Mouse (Mus musculus) kidney, postnatal 36 days (tissue): ENCODE measurements at regions not wholly inside any gene's neighbourhood (a gene's known extent, or its start where the extent isn't known, plus 50 kb on each side); places are given as distances from the start of the nearest gene placed in this dataset.
"Not testable (repeated sequence)": the region's sequence is repeated elsewhere in the genome, so short reads cannot be mapped to it uniquely, and the experiment has no call there.

ENCODE experiments used
- DNase-seq, 2 experiments: peaks; one replicate each; pipeline ENCODE4 v3.0.0; 2021 to 2022; ENCODE audit warnings: mixed read lengths in 2 of 2

DNA sequence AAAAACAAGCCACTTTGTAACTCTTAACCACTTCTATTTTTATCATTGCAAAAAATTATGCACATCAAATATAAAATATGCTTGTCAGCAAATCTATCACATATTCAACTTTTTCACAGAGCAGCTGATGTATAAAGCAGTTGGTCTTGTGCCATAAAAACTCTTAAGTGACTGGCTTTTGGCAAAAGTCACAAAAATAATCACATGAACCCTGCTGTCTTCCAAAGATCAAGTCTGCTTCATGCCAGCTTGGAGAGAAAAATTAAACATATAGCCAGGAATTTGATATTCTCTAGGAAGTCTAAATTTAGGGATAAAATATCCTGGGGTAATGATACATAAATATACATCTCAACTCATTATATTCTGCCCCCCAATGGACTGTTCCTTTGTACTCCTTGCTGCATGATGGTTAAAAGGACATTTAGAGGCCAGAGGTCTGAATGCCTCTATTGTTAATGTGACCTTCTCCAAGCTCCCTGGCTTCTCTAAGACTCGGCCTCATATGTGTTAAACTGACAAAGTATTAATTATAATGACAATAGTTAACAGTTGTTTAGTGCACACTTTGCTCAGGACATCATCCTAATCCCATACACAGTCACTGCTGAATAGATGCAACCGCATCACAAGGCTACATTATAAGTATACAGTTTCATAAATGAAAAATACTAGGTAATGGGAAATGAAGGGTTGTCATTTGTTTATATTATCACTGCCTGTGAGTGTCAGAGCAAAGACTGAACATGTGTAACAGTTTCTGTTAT, 422.9 kb upstream of the Hs3st1 start:
- no peak for DNase-seq

- DNase-seq: no peak
Measured at GRCm38 (mm10) chr5:40136740-40137285, 381.5 kb upstream of the Hs3st1 start.

DNA sequence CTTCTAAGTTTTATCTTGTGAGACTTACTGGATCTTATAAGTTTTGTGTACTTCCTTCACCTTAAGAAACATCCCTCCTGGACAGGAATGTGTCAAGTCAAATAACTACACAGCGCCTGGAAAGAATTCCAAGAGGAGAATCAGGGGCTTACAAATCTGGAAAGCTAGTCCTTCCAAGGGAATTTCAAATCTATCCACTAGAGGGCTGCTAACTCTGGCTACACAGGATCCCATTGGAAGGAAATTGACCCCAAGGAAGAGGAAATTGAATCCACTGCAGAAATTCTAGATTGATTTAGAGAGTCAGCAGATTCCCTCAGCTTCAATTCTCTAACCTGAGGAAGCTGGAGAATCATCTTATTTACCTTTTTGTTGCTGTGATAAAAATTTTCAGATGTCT, 369.1 kb upstream of the Hs3st1 start:
- no peak for DNase-seq

DNA sequence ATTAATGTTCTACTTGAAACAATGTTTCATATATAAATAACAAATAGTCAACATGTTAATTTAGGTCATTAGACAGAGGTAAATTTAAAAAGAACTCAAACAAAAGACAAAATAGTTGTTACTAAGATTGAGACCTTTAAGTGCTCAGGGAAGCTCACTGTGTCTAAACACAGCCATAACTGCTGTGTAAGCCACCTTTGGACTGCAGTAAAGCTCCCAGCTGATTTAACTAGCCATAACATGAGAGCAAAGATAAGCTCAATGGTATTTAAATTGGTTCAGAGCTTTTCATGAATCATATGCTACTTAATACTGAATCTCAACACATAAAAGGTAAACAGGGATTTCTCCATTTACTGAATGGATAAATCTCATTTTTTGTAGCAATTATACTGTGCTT, 361.6 kb upstream of the Hs3st1 start:
- no peak for DNase-seq

DNA sequence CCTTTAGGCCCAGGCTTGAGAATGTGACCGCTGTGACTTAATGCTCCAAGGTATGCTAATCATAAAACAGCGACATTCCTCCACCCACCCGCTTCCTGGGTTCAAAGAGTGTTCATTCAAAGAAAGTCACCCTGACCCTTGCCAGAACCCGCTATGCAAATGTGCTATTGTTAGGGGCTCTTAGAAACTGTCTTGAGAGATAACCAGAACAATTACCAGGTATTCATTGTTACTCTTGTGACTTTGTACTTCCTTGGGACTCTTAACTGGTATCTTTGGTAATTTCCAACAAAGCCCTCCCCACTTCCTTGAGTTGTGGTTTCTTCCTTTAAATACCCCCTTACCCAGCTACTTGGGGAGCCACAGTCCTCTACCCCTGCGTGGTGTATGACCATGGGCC, 334.3 kb upstream of the Hs3st1 start:
- not testable (repeated sequence) for DNase-seq

- DNase-seq: no peak
Measured at GRCm38 (mm10) chr5:40045288-40045687, 290.0 kb upstream of the Hs3st1 start.

DNA sequence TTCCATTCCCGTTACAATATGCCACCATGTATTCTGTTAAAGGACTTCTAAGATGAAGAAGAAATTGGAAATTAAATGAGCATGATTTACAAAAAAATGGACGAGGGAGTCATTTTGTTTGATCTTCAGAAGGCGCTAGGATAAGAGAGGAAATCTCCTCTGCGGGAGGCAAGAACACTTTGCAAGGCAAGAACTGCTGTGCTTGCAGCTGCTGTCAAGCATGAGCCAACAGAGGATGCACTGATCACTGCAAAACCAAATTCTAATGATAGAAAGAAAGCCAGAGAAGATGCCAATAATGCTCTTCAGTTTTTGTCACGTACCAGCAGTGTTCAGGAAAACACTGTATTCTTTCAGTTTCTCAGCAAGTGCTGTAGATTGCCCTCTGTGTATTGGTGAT, 279.2 kb upstream of the Hs3st1 start:
- DNase-seq: no peak

DNA sequence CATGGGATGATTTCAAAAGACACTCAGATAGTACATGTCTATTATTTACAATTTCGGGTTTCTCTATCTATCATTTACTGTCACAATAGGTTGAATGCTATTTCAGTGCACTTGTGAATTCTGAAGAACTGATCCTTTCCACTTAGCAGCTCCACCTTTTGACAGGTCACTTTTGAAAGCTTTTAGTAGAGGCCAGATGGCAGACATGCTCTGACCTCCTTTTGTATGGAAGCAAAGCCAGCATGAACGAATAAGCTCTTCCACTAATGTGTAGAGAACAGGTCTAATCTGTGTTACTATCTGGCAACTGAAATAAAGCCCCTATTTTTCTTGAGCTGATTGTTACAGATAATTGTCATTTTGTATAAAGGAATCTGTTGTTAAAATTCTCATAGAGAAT, 278.4 kb upstream of the Hs3st1 start:
- no peak for DNase-seq

DNA sequence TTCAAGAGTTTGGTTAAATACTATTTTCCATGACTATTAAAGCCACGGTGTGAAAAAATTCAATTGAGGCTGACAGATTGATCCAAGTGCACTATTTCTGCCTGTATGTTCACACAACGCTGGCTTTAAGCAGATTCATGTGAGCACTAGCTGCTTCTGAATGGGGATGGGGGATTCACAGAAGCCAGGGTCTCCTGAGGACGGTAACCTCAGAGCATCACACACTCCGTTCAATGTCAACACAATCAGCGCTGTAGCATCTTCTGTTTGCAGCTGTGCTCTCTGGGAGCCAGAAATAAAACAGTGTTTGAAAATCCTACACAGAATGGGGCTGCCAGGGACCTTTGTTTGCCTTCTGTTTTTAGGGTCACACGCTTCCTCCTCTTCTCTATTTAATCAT, 275.0 kb upstream of the Hs3st1 start:
- DNase-seq: no peak

GRCm38 (mm10) chr5:40015946-40016345, 260.7 kb upstream of the Hs3st1 start:
- DNase-seq: no peak

DNA sequence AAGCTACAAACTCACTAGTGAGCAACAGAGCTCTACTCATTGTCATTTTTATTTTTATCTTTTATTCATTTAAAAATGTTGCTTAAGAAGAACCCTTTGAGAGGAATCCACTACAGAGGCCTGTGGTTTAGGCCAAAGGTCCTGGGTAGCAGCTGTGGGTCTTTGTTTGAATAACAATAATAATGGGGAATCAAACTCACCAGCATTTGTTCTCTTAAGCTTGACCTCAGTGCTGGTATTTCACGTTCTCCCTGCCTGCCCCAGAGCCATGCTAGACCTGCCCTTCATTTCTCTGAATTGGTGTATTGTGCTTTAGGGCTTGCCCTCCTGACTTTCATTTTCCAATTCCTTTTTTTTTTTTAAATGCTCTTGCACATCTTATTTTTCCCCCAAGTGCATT, 232.8 kb upstream of the Hs3st1 start:
- no peak for DNase-seq

DNA sequence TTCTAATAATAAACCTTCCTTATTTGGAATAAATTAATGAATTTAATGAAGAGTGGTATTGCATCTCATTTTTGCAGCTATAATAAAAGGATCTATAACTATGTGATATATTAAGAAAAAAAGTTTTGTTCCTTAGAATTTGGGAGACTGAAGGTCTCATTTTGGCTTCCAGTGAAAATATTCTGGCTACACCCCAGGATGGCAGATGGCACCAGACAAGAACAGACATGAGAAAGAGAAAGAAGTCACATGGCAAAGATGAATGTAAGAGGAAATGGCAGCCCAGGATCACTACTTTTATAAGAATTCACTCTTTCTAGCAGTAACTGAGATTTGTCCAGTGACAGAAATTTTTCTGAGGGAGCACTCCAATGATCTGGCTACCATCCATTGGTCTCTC, 209.1 kb upstream of the Hs3st1 start:
- DNase-seq: no peak

DNA sequence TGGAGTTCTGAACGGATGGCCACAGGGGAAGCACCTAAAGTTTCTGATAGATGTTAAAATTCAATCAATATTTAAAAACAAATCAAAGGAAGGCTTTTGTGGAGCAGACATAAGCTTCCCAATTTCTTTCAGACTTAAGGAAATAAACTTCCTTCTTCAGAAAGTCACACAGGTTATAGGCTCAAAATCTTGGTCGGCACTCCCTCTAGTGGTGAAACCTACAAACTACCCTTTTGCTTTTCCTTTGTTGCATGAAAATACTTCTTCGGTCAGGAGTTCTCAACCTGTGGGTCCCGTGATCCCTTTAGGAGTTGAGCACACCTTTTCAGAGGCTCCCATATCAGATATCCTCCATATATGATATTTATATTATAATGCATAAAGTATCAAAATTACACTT, 205.7 kb upstream of the Hs3st1 start:
- DNase-seq: peak; percentile 13 to 43

DNA sequence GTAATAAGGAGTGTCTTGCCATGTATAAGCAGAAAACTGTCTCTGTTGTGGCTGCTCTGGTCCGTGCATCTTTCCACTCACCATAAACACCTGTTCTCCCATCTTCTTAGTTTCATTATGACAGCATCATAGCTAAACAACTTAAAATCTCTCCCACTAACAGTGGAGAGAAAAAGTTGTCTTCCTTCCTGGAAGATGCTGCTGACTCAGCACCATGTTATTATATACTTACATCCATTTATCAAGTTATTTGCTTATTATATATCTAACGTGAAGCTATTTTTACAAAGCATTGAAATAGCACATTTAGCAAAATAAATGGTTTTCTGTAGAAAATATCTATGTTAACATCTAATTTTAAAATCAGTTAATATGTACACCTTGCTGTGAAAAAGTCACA, 180.3 kb upstream of the Hs3st1 start:
- no peak for DNase-seq

GRCm38 (mm10) chr5:39931890-39932289, 176.6 kb upstream of the Hs3st1 start:
- no peak for DNase-seq

DNA sequence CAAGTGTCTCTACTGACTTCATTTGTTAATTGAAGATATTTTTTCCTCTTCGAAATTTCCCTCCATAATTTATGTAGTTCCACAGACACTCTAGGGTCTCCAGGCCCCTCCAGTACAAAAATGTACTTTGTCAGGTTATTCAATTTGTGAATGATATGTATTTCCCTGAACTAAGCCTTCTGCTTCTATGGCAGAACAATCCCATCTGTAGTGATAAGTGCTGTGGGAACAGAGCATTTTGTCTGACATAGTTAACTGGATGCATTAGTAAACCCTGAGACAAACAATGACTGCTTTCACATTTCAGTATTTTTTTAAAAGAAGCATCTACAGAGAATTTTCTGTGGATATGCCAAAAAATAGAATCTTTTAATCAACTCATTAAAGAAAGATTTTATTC, 154.1 kb upstream of the Hs3st1 start:
- DNase-seq: no peak

DNA sequence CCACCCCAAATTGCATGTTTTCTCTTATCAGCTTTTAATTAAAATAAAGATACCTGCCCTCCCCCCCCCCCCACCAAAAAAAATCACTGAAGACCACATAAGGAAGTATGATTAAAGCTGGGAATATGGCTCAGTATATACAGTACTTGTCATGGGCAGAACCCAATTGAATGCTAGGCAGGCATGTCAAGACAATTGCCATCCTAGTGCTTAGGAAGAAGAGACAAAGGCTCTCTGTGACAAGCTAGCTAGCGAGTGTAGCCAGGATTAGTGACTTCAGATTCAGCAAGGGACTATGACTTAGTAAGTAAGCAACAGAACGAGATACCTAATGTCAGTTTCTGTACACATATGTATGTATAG, 116.4 kb upstream of the Hs3st1 start:
- DNase-seq: no peak

DNA sequence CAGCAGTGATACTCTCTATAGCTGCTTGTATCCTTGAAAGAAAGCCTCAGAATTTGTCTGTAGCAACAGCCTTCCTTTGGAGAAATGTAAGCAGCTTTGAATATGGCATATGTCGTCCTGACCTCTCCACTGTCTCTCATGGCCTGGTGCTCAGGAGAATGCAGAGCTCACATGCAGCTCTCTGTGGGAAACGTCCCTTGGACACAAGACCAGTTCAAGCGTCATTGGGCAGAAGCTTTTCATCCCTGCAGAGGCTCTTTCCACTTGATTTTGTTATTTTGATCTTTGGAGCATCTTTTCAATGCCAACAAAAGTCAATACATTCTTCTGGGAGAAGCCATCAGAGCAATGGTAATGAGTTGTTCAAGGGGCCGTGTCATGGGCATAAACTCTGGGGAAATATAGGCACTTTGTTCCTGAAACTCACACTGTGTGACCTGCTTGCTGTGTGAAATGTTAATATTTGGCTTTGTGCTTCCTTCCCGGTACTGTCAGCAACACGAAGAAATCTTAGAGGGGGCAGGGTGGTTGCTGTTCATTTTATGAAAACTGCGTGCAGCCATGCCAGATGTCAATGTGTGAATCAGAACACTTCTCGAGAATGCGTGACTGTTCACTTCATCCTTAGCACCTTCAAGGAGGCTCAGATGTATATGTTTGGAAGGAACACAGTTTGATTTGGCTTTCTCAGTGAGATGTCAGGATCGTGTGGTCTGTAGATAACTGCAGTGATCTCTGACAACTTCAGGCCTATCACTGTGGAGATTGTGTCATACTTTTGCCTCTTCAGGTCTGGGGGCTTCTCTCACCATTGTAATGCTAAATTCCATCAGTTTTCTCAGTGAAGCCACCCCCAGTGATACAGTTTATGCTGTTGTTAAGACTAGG, 115.8 kb upstream of the Hs3st1 start:
- DNase-seq: no peak

DNA sequence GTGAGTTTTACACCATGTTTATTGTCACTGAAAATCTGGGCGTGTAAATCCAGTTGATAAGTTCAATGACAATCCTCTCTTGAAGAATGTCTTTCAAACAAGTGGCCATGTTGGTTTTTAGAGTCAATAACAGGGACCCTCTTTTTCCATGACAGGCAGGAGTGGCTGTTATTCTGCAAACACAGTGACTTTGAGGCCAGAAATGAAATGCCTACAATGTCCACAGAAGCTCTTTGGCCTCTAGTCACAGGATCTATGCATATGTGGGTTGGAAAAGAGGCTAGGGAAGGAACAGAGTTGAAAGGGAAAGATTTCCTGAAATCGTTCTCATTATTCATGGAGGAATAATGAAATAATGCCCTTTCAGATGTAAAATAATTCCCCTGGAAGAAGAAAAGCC, 101.9 kb upstream of the Hs3st1 start:
- no peak for DNase-seq

DNA sequence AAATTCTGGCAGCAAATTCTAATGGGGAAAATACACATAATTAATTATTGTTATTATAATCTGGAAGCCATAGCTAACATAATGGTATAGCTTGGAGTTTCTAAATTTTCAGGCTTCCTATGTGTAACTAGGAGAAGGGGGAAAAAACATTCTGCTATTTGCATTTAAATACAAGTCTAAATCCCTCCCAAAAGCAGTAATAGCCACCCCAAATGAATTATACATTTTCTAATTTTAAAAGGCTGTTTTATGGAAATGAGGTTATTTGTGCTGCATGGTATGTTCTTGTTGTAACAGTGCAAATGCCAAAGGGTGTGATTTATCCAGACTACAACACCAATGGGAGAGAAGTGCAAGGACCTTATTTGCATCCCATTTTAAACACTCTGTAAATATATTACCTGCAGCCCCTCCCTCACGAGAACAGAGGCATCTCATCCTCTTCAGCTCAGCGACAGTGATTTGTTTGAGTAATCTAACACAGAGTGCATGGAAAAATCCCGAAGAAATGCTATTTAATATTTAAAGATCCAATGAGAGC, 101.4 kb upstream of the Hs3st1 start:
- no peak for DNase-seq

DNA sequence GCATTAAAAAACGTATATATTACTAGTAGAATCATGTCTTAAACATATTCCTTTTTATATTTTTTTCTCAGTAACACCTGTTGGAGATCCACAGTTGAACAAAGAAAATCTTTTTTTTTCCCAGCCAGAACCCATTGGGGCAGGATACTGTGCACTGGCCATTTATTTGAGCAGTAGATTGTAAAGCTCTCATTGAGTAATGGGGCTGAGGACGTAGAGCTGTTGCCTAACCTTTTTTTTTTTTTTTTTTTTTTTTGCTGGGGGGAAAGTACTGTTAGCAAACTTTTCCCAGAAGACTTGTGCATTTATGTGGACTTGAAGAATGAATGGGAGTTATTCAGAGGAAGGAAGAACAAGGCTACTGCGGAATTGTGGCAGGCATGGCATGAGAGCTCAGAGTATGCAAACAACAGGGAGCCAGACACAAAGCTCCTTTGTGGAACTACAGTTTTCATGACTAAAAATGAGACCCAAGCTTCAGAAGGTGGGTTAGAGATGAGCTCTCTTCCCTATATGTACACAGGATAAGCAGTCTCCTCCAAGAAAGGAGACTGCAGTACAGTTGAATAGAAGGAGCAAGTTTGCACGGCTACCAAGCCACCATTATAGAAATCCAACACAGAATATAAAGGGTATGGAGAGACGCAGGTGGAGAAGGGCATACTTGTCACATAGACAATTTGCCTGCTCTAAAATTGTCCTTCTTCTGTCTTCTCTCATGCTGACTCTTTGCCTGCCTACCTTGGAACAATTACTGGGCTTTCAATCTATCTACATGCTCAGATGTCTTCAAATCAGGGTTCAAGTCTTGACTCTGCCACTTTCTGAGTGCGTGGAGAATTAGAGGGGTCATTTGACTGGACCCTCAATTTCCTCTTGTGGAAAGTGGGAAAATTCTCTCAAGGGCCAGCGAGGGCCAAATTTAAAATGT, 100.7 kb upstream of the Hs3st1 start:
- no peak for DNase-seq

DNA sequence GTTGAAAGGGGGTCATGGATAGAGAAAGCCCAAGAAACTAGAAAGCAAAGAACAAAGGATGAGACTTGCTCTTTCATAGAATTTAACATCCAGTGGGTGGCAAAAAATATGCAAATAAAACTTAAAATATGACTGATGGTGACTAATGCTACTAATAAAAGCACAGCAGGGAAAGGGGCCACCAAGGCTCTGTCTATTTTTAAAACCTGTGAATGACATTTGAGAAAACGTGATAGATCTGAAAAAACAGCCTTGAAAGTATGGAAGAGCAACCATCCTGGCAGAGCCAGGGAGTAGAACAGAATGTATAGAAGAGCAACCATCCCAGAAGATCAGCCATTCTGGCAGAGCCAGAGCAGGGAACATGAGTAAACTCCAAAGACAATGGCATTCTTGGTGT, 91.9 kb upstream of the Hs3st1 start:
- no peak for DNase-seq

GRCm38 (mm10) chr5:39841186-39841585, 85.9 kb upstream of the Hs3st1 start:
- DNase-seq: peak; percentile 14 to 42
